Mouse (Mus musculus) liver, embryonic 14.5 days (tissue): ENCODE data around the gene Dll3.

ENCODE experiments used
- CTCF ChIP-seq: IDR thresholded peaks from 2 replicates; pipeline ENCODE4 v1.5.1; 2016; ENCODE audit warnings: antibody characterized with exemption, low read depth, control low read depth
- EP300 ChIP-seq: IDR thresholded peaks from 2 replicates; pipeline ENCODE4 v1.6.1; 2016; ENCODE audit warnings: antibody characterized with exemption, low read depth

GRCm38 (mm10) chr7:28262861-28263260, 39.2 kb downstream of the Dll3 start:
- TF ChIP-seq CTCF (no peak), EP300 (no peak)
